Mouse (Mus musculus) lung, adult 2 months (tissue): ENCODE measurements around the gene Olfr645.

Experiments
- CTCF ChIP-seq: fragments of 200-500 bp; IDR thresholded peaks from 2 replicates; pipeline ENCODE4 v1.5.1; 2011; ENCODE audit warnings: mild to moderate bottlenecking, low read length, control low read depth; ENCODE audit not compliant: insufficient read depth
- POLR2A ChIP-seq: fragments of 200-500 bp; IDR thresholded peaks from 2 replicates; pipeline ENCODE4 v1.6.1; 2011; ENCODE audit warnings: low read depth, mild to moderate bottlenecking, control low read depth, low read length, borderline replicate concordance; ENCODE audit errors: extremely low read depth

DNA sequence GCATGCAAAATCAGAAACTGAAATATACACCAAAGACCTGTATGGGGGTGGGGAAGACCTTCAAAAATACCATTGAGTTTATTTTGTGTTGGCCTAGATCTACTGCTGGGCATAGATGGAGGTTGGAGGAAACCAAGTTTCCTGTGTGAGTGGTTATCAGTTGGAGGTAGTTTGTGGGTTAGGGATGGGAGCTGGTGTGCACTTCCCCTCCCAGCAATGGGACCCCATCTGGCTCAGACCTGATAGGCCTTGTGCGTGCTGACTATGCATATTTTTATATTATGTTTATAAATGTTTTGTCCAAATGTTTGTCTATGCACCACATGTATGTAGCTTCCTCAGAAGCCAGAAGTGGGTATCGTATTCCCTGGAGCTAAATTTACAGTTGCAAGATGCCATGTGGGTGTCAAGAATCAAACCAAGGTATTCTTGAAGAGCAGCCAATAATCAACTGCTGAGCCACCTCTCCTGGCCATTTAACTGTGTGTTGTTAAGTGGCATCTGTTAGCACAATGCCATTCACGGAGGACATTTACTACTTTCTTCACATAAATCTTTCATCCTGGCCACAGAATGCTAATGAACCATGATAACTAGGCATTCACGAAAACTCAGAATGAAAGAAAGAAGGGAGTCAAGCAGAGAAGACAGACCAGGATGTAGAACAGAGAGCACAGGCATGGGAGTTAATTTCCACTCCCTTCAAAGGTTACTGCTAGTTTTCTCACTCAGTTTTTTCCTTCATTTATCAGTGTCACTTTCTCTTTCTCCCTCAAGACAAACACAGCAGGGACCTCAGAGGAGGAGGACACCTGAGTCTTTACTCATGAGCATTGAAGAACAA is 18.9 kb upstream of the Olfr645 start:
- no peak for TF ChIP-seq CTCF
- TF ChIP-seq POLR2A, result no peak
